Mouse (Mus musculus) E14TG2a.4 (cell line): ENCODE measurements around the gene Sptbn4.

Experiments used
- CTCF ChIP-seq: conservative IDR thresholded peaks from 2 replicates; pipeline ENCODE4 v1.5.1; 2014; ENCODE audit warnings: low read length
- NANOG ChIP-seq: IDR thresholded peaks from 2 replicates; pipeline ENCODE4 v1.6.1; 2014; ENCODE audit warnings: borderline replicate concordance, low read length, mixed read lengths
- POU5F1 ChIP-seq: IDR thresholded peaks from 2 replicates; pipeline ENCODE4 v1.6.1; 2014; ENCODE audit warnings: low read length, borderline replicate concordance

- no peak for TF ChIP-seq CTCF
- TF ChIP-seq POU5F1, result no peak
- no peak for TF ChIP-seq NANOG
Observed at GRCm38 (mm10) chr7:27391416-27391815, 56.1 kb downstream of the Sptbn4 start.
